Mouse (Mus musculus): ENCODE data around the gene Ros1.

GRCm38 (mm10) chr10:52159704-52160103 is 35.3 kb downstream of the Ros1 start:
- TF ChIP-seq CTCF (IDR thresholded peaks at IDR 0.05; ENCODE audit: low read depth): no peak
- TF ChIP-seq EP300 (optimal IDR thresholded peaks at IDR 0.05): no peak
